Comparison of ENCODE assay signal across 9 mouse cellular contexts in the genomic region with DNA sequence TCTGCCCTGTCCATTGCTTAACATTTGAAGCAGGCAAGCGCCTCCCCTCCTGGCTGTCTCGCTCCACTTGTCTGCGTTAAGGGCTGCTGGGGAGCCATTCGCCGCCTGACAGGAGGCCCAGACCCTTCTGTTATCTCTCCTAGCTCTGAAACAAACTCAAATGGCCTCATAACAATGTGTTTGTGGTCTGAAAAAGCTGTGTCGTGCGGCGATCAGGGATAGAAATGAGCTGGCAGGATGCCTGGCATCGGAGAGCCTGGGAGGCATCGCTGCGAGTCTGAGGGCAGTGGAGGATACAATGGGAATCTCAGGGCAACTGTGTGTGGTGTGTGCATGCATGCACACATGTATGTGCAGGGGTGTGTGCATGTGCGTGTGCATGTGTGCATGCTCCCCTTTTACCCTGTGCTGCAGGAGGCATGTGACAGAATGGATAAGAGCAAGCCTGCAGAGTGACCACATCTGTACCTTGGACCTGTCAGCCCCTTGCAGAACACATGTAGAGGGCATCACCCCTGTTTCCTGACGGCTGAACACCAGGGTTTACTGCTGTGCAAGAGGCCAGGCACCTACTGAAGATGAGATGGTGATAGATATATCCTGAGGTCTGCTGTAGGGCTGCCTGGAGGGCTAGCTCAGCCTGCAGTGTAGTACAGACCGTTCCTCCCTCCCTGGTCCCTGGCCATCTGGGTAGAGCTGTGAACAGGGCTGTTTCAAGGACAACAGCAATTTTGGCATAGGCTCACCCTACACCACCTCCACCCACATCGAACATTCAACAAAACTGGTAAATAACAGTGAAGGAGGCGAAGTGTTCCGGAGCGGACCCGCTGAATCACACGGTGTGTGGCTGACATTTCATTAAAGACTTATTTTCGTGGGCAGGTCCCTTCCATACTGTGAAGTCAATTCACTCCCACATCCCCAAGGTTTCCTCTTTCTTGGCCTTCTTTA. TPM values are rescaled to one million over a fixed set of nuclear protein-coding genes. Genes with fewer than 3 reads are reported as not detected.
DNase-seq lines count a peak whose midpoint lies in the region.
"Had no signal": no experiment of that assay in that cellular context is flagged by ENCODE, and none has a peak within 500 bp of the region (broad histone marks: within the 10 kb centered on the region; RNA-seq: fewer than 3 reads in every experiment).

No protein-coding gene starts in this region.

- intact Hi-C loops in heart, postnatal 25 days (cut with DNase I) = no loop called here

- no peaks in the 10 kb centered on the region for H3K36me3 ChIP-seq in megakaryocyte, embryonic 14.5 days (replicated peaks; ENCODE audit: low read length)

- H3K27me3 ChIP-seq in megakaryocyte, embryonic 14.5 days (replicated peaks) = peaks cover 64% of the 10 kb centered on the region

- H3K9me3 ChIP-seq in megakaryocyte, embryonic 14.5 days = peaks cover 8% of the 10 kb centered on the region

- peak; percentile 94 for DNase-seq in heart, adult 11 months
- DNase-seq in heart, postnatal 25 days (ENCODE audit: low spot score) = no peak
- DNase-seq in left cerebral cortex, adult 18-20 months (ENCODE audit: low spot score in 2 of 2) = peak; percentile 28 to 49
- no peak for DNase-seq in left cerebral cortex, adult 8-10 months (ENCODE audit: low spot score in 2 of 2)
- DNase-seq in brain, adult 2 months (ENCODE audit: low read depth, low spot score) = peak; percentile 69
- no peak for DNase-seq in adrenal gland, postnatal 14 days
- no peak for DNase-seq in thymus, postnatal 25 days
- DNase-seq: lung, postnatal 14 days had no signal

- peak overlapping the region; percentile 4 for H3K4me3 ChIP-seq in megakaryocyte, embryonic 14.5 days (replicated peaks)

- H3K4me1 ChIP-seq in megakaryocyte, embryonic 14.5 days = peaks cover 4% of the 10 kb centered on the region; the same call in 1 of the 2 replicates

RNA-seq across cellular contexts. Expression of a gene that starts 54.9 kb away (rescaled TPM):
- 10 to 100 TPM; 48.7 to 54.3 TPM for total RNA-seq in heart, postnatal 25 days (2021)
- 10 to 100 TPM; 71.3 to 81.2 TPM for total RNA-seq in left cerebral cortex, adult 18-20 months (2021)
- total RNA-seq in left cerebral cortex, adult 8-10 months (2022) = 10 to 100 TPM; 87.4 to 91.5 (median 88.6) TPM
- polyA plus RNA-seq in megakaryocyte, embryonic 14.5 days (2012; ENCODE audit: insufficient read depth, low replicate concordance) = 0.41 and 4.8 TPM in 2 replicates
- total RNA-seq in adrenal gland, postnatal 14 days (2021) = 60.5 and 60.7 TPM in 2 replicates

Comparison
In these comparisons a context has a peak if more than half of its experiments do, and no peak if none do; other contexts are left out.
1. DNase-seq: peak in heart, adult 11 months (single experiment), left cerebral cortex, adult 18-20 months (2 of 2) and brain, adult 2 months (single experiment); none in heart, postnatal 25 days (single experiment), left cerebral cortex, adult 8-10 months (0 of 2), adrenal gland, postnatal 14 days (single experiment) and thymus, postnatal 25 days (single experiment).